Mouse (Mus musculus) embryo, embryonic 10 days (tissue): ENCODE data around the gene Epsti1.

ENCODE experiments used
- DNase-seq: peaks from one replicate; pipeline ENCODE4 v3.0.0-alpha.2; 2015; ENCODE audit warnings: low spot score

Epsti1 gene

GRCm38 (mm10) chr14:78015540-78016321 lies 111.7 kb downstream of the Epsti1 start:
- no peak for DNase-seq

GRCm38 (mm10) chr14:78016398-78016797 lies 112.4 kb downstream of the Epsti1 start:
- no peak for DNase-seq

GRCm38 (mm10) chr14:78019935-78020334 lies 115.9 kb downstream of the Epsti1 start:
- DNase-seq, result no peak

- DNase-seq, result no peak
Measured at GRCm38 (mm10) chr14:78038876-78039275, 134.8 kb downstream of the Epsti1 start.

GRCm38 (mm10) chr14:78040643-78041042 lies 136.6 kb downstream of the Epsti1 start:
- no peak for DNase-seq

GRCm38 (mm10) chr14:78041886-78042526 lies 138.0 kb downstream of the Epsti1 start:
- DNase-seq, result no peak

GRCm38 (mm10) chr14:78043079-78043478 lies 139.0 kb downstream of the Epsti1 start:
- DNase-seq, result no peak

GRCm38 (mm10) chr14:78048258-78048657 lies 144.2 kb downstream of the Epsti1 start:
- no peak for DNase-seq

GRCm38 (mm10) chr14:78048674-78049073 lies 144.6 kb downstream of the Epsti1 start:
- no peak for DNase-seq
